Mouse (Mus musculus) 3134 (cell line): ENCODE data around the gene Alpk3.

Experiments
- DNase-seq: peaks from one replicate; pipeline ENCODE4 v3.0.0-alpha.2; 2011; ENCODE audit warnings: low spot score; ENCODE audit not compliant: insufficient read length; ENCODE audit errors: extremely low read depth

Alpk3 gene

DNA sequence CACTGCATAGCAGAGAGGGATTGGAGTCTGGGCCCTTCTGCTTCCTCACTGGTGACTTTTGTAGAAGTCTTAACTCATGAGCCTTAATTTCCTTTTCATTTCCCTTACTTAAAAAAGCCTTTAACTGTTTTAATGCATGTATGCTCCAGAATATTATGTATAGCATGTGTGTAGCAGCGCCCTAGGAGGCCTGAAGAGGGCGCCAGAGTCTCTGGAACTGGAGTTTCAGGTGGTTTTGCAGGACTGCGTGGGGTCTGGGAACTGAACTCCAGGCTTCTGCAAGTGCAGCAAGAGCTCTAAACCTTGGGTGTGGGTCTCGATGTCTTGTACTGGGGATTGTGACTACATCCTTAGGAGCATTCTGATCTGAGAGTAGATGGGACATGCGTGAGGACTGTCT is 15.9 kb downstream of the Alpk3 start:
- DNase-seq: no peak

GRCm38 (mm10) chr7:81074546-81074945 is 17.1 kb downstream of the Alpk3 start:
- no peak for DNase-seq

DNA sequence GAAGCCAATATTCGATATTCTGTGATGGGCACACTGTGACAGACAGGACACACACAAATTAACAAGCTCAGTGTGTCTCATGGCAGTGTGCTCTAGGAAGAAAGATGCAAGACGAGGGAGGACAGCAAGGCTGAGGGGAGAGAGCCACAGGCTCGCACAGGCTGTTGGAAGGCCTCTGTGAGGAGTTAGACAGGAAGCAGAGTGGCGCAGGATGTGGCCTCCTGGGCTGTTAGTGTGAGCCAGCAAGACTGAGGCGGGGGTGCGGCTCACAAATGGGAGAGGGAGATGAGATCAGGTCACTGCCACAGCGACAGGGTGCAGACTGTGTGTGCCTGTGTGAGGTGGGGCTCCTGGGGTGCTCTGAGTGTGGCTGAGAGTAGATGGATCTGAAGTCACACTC is 17.9 kb downstream of the Alpk3 start:
- peak; percentile 34 for DNase-seq

- no peak for DNase-seq
Observed at GRCm38 (mm10) chr7:81075732-81076131, 18.3 kb downstream of the Alpk3 start.

- DNase-seq: no peak
Observed at GRCm38 (mm10) chr7:81077009-81077408, 19.6 kb downstream of the Alpk3 start.

DNA sequence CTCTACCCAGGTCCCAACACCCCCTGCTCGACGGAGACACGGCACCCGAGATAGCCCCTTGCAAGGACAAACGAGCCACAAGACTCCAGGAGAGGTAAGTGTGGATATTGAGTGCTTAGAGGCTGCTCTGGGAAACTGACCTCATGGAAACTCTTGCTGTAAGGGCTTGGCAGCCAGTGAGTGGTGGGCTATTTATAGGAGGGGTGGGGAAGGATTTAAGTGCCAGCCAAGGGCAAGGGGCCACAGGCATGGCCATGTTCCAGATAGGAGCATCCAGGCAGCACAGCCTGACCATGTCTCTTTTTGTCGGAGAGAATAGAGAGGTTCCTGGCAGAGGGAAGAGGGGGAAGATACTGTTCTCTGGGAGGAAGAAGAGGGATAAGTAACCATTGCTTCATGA is 21.3 kb downstream of the Alpk3 start:
- DNase-seq: no peak

DNA sequence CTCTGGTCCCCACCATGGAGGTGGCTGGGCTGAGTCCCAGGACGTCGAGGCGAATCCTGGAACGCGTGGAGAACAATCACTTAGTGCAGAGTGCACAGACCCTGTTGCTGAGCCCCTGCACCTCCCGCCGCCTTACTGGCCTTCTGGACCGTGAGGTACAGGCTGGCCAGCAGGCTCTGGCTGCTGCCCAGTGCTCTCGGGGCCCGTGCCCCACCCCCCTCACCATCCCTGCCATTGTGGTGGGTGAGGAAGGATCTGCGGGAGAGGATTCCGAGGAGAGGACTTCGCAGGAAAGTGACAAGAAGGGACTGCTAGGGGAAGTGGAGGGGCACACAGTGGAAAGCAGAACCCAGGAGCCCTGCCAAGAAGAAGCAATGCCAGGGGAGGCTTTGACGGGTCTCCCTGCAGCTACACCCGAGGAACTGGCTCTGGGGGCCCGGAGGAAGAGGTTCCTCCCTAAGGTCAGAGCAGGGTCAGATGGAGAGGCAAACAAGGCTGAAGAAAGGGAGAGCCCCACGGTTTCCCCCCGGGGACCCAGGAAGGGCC is 36.1 kb downstream of the Alpk3 start:
- no peak for DNase-seq

DNA sequence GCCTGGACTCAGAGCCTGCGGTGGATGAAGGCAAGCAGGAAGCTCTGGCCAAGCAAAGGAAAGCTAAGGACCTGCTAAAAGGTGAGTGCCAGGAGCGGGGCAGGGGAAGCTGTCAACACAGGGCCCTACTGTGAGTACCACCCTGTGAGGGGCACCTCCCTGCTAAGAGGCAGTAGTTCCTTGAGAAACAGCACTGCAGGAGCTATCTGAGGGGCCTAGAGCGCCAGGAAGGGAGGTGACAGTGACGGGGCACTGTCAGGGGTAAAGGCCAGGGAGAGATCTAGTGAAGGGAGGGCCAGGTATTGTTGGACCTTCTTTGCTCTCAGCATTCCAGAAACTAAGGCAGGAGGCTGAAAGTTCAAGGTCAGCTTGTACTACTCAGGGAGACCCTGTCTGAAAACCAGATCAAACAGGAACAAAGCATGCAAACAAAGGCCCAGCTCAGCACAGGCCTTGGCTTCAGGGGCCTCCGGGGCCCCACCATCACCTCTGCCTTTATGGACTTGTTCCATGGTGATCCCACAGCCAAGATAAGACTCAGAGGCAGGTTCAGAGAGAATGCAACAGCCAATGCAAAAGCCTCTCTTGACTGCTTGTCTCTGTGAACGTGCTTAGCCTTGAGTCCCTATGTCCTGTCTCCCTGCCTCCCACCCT is 36.8 kb downstream of the Alpk3 start:
- DNase-seq: no peak

DNA sequence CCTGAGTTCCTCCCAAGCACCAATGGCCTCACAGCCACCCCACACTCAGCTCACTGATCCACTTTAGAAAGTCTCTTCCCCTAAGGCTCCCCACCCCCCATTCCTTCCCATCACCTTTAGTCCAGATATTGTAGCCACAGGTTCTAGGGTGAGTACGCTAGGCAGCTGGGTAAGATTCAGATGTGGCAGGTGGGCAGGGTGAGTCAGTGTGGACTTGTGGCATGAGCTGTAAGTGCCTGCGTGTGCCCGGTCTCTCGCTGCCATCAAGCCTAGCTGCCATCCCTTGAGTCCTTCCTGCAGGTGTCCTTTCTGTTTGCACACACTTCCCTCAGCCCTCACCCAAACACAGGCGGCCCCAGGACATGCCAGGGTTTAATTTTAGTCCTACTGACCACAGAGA is 42.9 kb downstream of the Alpk3 start:
- DNase-seq: no peak

DNA sequence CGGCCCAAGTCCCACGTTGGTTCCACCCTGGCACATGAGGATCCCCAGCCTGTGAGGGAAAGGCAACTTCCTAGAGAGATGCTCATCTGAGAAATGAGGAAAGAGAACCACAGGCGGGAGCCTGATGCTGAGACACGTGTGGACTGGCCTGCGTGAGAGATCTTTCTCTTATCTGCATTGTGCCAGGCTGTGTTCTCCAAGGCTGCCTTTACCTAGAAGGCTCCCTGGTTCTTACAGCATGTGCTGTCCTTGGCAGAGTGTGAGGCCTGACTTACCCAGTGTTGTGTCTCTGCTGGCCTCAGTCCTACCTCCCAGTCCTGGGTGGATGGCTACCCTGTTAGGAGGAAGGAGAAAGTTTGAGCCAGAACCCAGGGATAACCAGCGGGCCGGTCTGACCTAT is 45.5 kb downstream of the Alpk3 start:
- no peak for DNase-seq

GRCm38 (mm10) chr7:81105525-81105924 is 48.1 kb downstream of the Alpk3 start:
- DNase-seq: no peak

DNA sequence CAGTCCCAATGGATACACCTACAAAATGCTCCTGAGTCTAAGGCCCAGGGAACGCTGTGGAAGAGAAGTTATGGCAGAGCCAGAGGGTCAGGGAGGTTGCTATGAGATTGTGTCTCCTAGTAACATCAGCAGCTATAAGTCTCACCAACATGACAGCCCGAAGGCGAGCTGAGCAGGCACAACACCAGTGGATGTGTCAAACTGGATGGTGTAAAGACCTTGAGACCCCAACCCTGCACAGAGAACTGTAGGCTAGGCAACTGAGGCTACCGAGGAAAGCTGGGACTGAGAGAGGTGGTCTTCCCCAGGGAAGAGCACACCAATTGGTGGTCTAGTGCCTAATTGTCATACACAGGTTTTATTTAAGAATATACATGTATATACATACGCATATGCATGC is 50.8 kb downstream of the Alpk3 start:
- DNase-seq: no peak

- DNase-seq: no peak
Observed at GRCm38 (mm10) chr7:81109717-81110651, 52.6 kb downstream of the Alpk3 start.

- DNase-seq: no peak
Observed at GRCm38 (mm10) chr7:81110791-81111190, 53.4 kb downstream of the Alpk3 start.

GRCm38 (mm10) chr7:81111729-81112128 is 54.3 kb downstream of the Alpk3 start:
- DNase-seq: no peak

- no peak for DNase-seq
Observed at GRCm38 (mm10) chr7:81112686-81113360, 55.4 kb downstream of the Alpk3 start.

GRCm38 (mm10) chr7:81114555-81114954 is 57.2 kb downstream of the Alpk3 start, which contains the start of gene Slc28a1:
Gene Slc28a1 (plus strand): TSS chr7:81114799.
- no peak for DNase-seq

DNA sequence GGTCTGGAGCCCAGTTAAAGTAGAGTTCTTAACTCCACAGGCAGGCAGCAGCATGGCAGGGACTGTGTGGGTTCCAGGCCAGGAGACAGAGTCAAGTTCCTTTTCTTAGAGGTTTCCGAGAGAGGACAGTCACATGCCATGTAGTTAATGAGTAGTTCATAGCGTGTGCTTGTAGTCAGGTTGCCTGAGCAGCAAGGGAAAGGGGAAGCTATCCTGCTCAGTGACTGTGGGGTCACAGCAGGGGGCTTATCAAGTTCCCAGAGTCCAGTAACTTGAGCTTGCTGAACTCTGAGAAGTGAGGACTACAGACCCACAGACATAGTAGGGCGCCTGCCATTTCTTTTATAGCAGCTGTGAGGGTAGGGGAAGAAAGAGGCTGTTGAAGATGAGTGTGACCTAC is 63.7 kb downstream of the Alpk3 start:
- no peak for DNase-seq

GRCm38 (mm10) chr7:81122808-81123207 is 65.4 kb downstream of the Alpk3 start:
- DNase-seq: no peak

DNA sequence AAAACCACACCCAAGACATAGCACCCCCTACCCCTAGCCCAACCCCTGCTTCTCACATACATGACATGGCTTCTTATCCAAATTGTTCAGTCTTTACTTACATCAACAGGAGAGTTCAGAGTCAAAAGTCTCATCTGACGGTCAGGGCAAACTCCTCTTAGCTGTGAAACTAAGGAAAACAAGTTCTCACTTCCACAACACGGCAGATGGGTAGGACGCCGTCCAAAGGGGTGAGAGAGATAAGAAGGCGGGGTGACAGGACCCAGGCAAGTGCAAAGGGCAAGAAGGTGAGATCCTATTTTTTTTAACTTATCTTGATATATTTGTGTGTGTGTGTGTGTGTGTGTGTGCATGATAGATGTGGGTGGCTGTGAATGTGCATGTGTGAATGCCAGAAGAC is 66.2 kb downstream of the Alpk3 start:
- DNase-seq: no peak

DNA sequence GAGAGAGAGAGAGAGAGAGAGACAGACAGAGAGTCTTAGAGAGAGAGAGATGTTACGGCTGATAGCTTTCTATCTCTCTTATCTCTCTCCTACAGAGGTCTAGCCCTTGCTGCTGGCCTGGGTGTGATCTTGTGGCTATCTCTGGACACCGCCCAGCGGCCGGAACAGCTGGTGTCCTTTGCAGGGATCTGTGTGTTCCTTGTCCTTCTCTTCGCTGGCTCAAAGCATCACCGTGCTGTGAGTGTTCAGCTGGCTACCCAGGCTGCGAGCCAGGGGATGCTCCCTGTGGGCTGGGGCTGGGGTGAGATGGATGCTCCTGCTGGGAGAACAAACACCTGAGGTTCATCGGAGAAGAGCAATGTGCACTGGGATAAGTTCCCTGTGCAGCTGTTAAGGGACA is 67.4 kb downstream of the Alpk3 start:
- no peak for DNase-seq
